Mouse (Mus musculus) spleen, adult 2 months (tissue): Measurements from ENCODE around the gene Skint5.

Experiments used
- CTCF ChIP-seq: fragments of 200-500 bp; IDR thresholded peaks from 2 replicates; pipeline ENCODE4 v1.5.1; 2011; ENCODE audit warnings: mild to moderate bottlenecking, inconsistent platforms; ENCODE audit not compliant: insufficient read depth, insufficient read length, insufficient replicate concordance; ENCODE audit errors: extremely low read depth
- POLR2A ChIP-seq: fragments of 200-500 bp; IDR thresholded peaks from 2 replicates; pipeline ENCODE4 v1.6.1; 2011; ENCODE audit warnings: low read depth, low read length, inconsistent platforms

- TF ChIP-seq CTCF (no peak), POLR2A (no peak)
These were observed 235.6 kb downstream of the Skint5 start for GRCm38 (mm10) chr4:113763684-113764083.
